Mouse (Mus musculus) thymus, postnatal 0 days (tissue): ENCODE data around the gene Tmtc2. TPM values are rescaled to one million over a fixed set of nuclear protein-coding genes. Genes with fewer than 3 reads are reported as not detected.

Source experiments
- DNase-seq: peaks from one replicate; pipeline ENCODE4 v3.0.0-alpha.2; 2015; ENCODE audit warnings: low spot score
- polyA plus RNA-seq: library from polyadenylated mRNA; unstranded; fragments of >200 nt; fragmentation: Nextera tagmentation; extraction: Ambion mirVana; gene quantifications from 2 replicates; pipeline ENCODE4 v1.2.1, GENCODE M21; 2015

Tmtc2 gene
- polyA plus RNA-seq, 1 experiment from 2014 or later: 0.65 TPM

DNA sequence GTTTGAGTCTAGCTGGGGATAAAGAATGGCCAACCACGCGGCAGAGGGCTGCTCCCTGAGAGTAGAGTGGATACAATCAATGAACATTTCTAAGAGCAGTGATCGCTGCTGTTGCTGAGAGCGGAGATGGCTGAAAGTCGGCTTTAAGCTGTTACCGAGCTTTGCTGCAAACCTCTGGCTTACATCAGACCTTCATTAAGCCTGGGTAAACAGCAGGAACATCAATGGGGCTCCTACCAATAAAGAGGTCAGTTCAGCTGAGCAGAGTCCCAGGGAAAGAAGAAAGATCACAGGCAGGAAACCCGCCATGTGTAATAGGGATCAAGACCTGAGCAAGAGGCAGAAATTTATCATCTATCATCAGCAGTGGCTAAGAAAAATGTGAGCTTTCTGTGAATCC is 72.5 kb downstream of the Tmtc2 start:
- no peak for DNase-seq

DNA sequence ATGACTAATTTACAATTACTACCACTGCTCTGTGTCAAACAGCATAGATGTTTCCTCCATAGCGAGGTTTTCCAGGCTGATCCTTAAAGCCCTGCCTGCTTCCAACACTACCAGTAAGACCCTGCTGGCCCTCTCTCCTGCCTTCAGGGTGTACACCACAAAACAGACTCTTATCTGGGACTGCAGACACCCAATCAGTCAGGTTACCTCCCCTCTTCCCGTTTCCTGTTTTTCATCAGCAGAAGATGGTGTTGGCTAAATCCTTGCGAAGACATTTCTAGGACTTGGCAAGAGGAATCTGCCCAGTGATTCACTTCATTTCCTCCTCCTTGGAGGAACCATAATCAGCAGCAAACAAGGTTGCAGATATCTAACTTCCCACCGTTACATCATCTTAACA is 73.8 kb downstream of the Tmtc2 start:
- DNase-seq: no peak

- no peak for DNase-seq
Observed at GRCm38 (mm10) chr10:105495248-105495647, 79.0 kb downstream of the Tmtc2 start.

GRCm38 (mm10) chr10:105492485-105492884 is 81.8 kb downstream of the Tmtc2 start:
- no peak for DNase-seq

DNA sequence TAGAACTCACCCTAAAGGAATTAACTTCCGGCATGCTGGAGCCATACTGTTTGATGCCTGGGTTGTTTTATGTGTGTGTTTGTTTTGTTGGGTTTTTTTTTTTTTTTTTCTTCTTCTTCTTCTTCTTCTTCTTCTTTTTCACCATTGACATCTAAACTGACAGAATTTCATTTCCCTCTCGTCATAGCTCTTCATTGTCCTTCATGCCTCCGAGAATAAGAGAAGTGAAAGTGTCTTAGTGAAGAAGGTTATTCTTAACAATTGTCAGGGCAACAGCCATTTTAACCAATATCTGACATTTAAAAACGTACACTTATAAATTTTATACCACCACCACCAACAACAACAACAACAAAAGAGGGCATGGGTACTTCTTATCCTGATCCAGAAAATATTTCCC is 83.5 kb downstream of the Tmtc2 start:
- DNase-seq: no peak

GRCm38 (mm10) chr10:105489970-105490735 is 84.1 kb downstream of the Tmtc2 start:
- no peak for DNase-seq

DNA sequence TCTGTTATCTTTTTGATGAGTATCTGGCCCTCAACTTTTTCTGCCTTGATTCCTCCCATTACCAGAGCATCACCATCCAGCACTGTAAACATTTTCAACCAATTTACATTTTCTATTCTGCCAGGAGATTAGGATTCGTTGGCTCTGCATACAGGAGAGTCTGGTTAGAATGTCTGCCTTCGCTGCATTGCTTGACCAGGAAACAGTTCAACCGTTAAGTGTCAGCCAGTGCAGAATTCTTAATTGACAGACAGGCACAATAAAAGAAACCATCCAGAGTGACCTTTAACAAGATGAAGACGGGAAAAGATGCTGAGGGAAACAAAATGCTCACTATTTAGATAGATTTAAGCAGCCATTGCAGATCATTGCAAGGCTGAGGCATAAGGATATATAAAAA is 87.3 kb downstream of the Tmtc2 start:
- DNase-seq: no peak

- DNase-seq: no peak
Observed at GRCm38 (mm10) chr10:105484355-105485094, 89.7 kb downstream of the Tmtc2 start.

- DNase-seq: no peak
Observed at GRCm38 (mm10) chr10:105479771-105480170, 94.5 kb downstream of the Tmtc2 start.

DNA sequence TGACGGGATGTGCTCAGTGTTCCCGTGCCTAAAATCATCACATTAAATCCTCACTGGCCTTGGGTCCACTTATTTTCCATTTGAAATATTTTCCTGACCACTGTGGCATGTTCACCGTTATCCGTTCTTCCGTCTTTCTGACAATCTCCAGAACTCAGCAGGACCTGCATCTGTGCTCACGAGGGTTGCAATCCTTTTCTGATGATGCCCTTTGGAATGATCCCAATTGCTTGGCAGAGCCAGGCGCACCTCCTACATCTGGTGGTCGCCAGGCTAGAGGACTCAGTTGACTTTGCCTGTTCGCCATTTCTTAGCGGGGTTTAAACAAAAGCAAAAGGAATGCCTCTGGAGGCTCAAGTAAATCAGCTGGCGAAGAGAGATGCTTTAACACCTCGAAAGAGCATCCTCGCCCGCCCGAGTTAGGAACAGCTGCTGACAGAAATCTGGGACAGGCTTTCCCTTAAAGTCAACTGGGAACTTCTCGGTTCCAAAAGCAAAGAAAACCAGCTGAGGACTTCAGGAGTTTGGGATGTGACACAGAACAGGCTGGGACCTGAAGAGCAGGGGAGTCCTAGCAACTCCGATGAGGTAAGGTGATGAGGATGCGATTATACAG is 96.5 kb downstream of the Tmtc2 start:
- DNase-seq: no peak

- no peak for DNase-seq
Observed at GRCm38 (mm10) chr10:105474162-105474830, 100.0 kb downstream of the Tmtc2 start.

DNA sequence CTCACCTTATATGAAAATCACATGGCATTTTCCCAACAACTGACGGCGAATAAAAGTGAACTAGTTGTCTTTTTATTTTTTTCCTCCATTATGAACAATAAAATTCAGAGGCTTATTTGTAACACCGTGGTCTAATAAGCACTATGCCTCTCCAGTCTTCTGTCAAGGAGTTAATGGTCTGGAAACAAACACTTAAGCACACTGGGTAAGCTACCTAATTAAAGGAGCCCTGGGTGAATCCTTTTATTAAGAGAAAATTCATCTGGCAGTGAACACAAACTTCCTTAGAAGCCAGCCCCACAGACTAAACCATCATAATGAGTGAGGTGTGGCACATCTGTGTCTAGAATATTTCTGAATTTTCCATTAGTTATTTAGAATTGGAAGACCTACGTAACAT is 109.9 kb downstream of the Tmtc2 start:
- no peak for DNase-seq

DNA sequence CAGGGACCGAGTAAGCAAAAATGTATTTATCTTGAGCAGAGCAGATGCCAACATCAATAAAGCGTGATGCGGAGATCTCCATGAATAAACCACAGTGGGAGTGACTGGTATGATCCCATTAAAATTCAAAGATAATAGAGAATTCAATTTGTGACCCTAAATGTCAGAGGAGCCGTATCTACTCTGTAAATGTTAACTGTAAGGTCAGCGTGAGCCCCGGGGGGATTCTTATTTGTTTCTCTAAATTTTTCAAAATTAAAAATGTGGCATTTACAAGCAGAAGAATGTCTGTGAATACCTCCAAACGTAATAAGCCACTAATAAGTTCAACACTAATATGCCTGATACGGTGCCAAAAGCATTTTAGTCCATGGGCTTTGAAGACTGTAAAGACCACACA is 120.8 kb downstream of the Tmtc2 start:
- DNase-seq: no peak

DNA sequence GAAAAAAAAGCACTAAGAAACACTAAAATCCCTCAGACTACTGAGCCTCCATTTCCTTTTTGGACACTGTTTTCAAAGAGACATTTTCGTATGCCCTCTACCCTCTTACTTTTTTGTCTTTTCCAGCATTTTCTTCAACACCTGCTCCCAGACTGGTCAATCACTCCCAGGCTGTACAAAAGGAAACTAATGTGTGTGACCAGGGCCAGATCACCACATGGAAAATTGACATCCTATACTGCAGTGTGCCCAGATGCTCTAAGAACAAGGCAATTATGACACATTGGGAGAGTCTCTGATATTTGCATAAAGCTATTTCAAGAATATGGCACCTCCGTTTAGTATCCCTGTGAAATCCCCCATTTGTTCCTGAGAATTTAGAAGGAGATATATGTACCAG is 127.1 kb downstream of the Tmtc2 start:
- DNase-seq: no peak

DNA sequence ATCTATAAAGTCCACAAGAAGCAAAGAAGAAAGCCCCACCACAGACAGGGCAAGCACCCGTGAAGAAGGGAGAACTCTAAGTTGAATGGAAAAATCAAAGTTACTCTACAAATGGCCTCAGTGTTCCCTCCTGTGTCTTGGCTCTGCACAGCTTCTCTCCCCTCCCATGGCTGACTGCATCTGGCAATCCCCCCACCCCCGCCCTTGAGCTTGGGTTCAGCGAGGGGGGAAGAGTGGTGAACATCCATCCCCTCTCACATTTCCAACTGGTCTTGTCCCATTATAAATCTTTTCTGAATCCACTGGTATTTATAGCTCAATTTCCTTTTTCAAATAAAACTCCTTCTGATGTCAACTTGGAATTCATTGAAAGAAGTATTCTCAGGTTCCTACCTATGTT is 129.9 kb downstream of the Tmtc2 start:
- DNase-seq: no peak

GRCm38 (mm10) chr10:105434879-105435278 is 139.4 kb downstream of the Tmtc2 start:
- DNase-seq: no peak

GRCm38 (mm10) chr10:105430885-105431284 is 143.4 kb downstream of the Tmtc2 start:
- no peak for DNase-seq

- no peak for DNase-seq
Observed at GRCm38 (mm10) chr10:105430232-105430631, 144.0 kb downstream of the Tmtc2 start.

DNA sequence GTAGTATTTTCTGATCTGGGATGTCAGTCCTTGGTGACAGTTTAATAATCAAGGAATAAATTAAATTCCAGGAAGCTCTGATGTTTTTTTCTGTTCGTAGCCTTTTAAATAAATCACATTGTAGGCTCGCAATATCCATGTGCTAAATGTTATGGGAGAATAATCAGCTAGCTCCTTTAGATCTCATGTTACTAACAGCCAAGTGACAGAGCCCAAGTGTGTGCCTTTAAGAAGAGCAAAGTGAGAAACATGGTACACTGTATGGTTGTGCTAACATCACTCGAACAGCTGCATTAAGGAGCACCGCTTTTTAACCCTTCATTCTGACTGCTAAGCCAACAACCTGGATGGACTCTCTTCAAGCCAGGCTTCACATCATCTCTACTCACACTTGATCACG is 146.2 kb downstream of the Tmtc2 start:
- DNase-seq: no peak

- DNase-seq: no peak
Observed at GRCm38 (mm10) chr10:105427625-105428024, 146.6 kb downstream of the Tmtc2 start.

- DNase-seq: no peak
Observed at GRCm38 (mm10) chr10:105425052-105425451, 149.2 kb downstream of the Tmtc2 start.

DNA sequence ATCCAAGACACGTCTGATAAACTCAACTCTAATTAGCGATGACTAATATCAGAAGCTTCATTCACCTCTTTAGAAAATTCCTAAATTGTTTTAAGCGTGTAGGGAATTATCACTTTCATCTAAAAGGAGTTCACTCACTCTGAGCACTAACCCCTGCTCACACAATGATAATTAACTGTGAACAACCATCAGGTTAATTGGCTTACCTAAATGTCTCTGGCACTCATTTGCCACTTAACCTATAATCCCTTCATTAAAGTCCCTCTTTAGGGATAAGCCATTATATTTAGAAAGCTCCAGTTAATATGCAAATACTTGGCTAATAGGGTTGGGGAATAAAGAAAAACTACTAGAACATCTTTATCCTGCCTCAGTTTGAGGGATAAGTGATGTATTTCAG is 151.1 kb downstream of the Tmtc2 start:
- DNase-seq: no peak
